Mouse (Mus musculus): ENCODE measurements around the gene Alms1.

- no peak for TF ChIP-seq CTCF (IDR thresholded peaks at IDR 0.05; ENCODE audit: insufficient read depth, low read depth, low read length)
- TF ChIP-seq POLR2A (IDR thresholded peaks at IDR 0.05; ENCODE audit: insufficient read depth, low read depth, low read length), result no peak
Measured at GRCm38 (mm10) chr6:85621600-85621999, 34.3 kb downstream of the Alms1 start.
